ENCODE assay signal across 9 mouse cellular contexts in genomic region chr4:32530421-32530920, GRCm38 (mm10).
DNase-seq lines count a peak whose midpoint lies in the region; ATAC-seq and TF ChIP-seq lines count a peak whose summit lies in the region.
"Had no signal": no experiment of that assay in that cellular context is flagged by ENCODE, and none has a peak within 500 bp of the region (broad histone marks: within the 10 kb centered on the region; RNA-seq: fewer than 3 reads in every experiment).

No protein-coding gene starts in this region.

- intact Hi-C loops in left cerebral cortex, postnatal 36 days (cut with DNase I) = loop anchor here (5.0 to 10.0 kb wide), 2 partner anchors 98 to 476 kb away; no protein-coding TSS in a partner anchor
- intact Hi-C loops in left cerebral cortex, postnatal 25 days (cut with DNase I) = loop anchor here (2.0 to 10.0 kb wide), 3 partner anchors 68 to 476 kb away; no protein-coding TSS in a partner anchor

- H3K27ac ChIP-seq in intestine, postnatal 0 days (ENCODE audit: low read depth, low read length) = no peak overlapping the region

- H3K36me3 ChIP-seq in intestine, postnatal 0 days (ENCODE audit: control insufficient read depth, insufficient read depth) = no peaks in the 10 kb centered on the region

- ATAC-seq in intestine, postnatal 0 days = no peak
- no peak for ATAC-seq in granulocyte monocyte progenitor cell, adult 5-6 weeks (replicated peaks; ENCODE audit: poor library complexity, severe bottlenecking)

- H3K9ac ChIP-seq in intestine, postnatal 0 days (ENCODE audit: low read depth, low read length) = no peak overlapping the region

- H3K4me1 ChIP-seq in intestine, postnatal 0 days (replicated peaks; ENCODE audit: control insufficient read depth, insufficient read depth, low read length) = no peaks in the 10 kb centered on the region

- 60% methylated on average over 9 of the region's 9 CpGs for WGBS in intestine, postnatal 0 days

- peak; percentile 20 for DNase-seq in cerebellum, adult 9-11 months
- no peak for DNase-seq in cerebellum, postnatal 14 days
- DNase-seq in left cerebral cortex, postnatal 36 days (ENCODE audit: low spot score in 2 of 2) = peak; percentile 23 to 42
- DNase-seq in left cerebral cortex, postnatal 25 days (ENCODE audit: low spot score in 2 of 2) = no peak
- peak; percentile 48 for DNase-seq in retina, embryonic 14.5 days (ENCODE audit: low spot score)
- DNase-seq in adrenal gland, postnatal 36 days = no peak
- DNase-seq: thymus, postnatal 14 days had no signal

- 0 out of 2 replicates have a peak overlapping the region, but pooled peaks have one; percentile 7 for H3K4me3 ChIP-seq in intestine, postnatal 0 days (ENCODE audit: low read depth, low read length)

- H3K9me3 ChIP-seq in intestine, postnatal 0 days (ENCODE audit: control insufficient read depth) = no peaks in the 10 kb centered on the region

- no peak for TF ChIP-seq CTCF in intestine, postnatal 0 days (IDR thresholded peaks at IDR 0.05; ENCODE audit: low read depth)

- H3K27me3 ChIP-seq in intestine, postnatal 0 days (replicated peaks; ENCODE audit: control insufficient read depth, insufficient read depth, low read length) = no peaks in the 10 kb centered on the region

- peak overlapping the region; percentile 51; the same call in 1 of the 2 replicates for H3K4me2 ChIP-seq in intestine, postnatal 0 days (replicated peaks; ENCODE audit: low read depth)

Comparison
In these comparisons a context has a peak if more than half of its experiments do, and no peak if none do; other contexts are left out.
1. DNase-seq: peak in cerebellum, adult 9-11 months (single experiment), left cerebral cortex, postnatal 36 days (2 of 2) and retina, embryonic 14.5 days (single experiment); none in cerebellum, postnatal 14 days (0 of 2), left cerebral cortex, postnatal 25 days (0 of 2) and adrenal gland, postnatal 36 days (0 of 2).